Mouse (Mus musculus): ENCODE data around the gene Pla2g2f. TPM values are rescaled to one million over a fixed set of nuclear protein-coding genes. Genes with fewer than 3 reads are reported as not detected.

Gene Pla2g2f
- 0.19 and 0.25 TPM in 2 replicates for polyA plus RNA-seq (2012; rRNA removed)

DNA sequence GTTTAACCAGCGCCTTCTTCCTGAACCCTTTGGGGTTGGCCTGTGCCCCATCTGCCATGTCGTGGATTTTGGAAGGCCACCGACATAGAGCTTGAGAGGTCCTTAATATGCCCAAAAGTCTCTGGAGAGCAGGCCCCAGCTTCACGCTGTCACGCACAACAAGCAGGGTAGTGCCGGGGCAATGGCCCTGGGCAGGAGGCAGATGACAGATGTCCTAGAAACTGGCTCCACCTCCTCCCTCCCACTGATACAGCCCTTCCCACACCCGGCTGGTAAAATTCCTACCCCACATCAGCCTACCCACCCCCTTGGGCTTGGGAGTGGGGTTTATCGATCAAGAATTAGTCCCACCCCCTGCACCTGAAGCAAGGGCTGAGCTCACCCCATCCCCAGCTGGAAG lies at the start of gene Pla2g2f:
Pla2g2f (minus strand) TSS at position 211 of the 400 bp plus-strand sequence.

GRCm38 (mm10) chr4:138775435-138775834 lies 18.0 kb upstream of the Pla2g2f start, which contains the start of gene Pla2g2d:
Gene Pla2g2d (plus strand): TSS chr4:138775735.

GRCm38 (mm10) chr4:138737031-138737430 lies 20.4 kb downstream of the Pla2g2f start, which contains the start of gene Ubxn10:
Gene Ubxn10 (minus strand): TSS chr4:138737167.

GRCm38 (mm10) chr4:138724354-138725126 lies 32.9 kb downstream of the Pla2g2f start, which contains the start of gene Pla2g2c:
Gene Pla2g2c (plus strand): TSS chr4:138724792.

Other genes with a start within 250 kb of the Pla2g2f start
- 0.20 and 0.37 TPM in 2 replicates for gene Vwa5b1, start 121.7 kb downstream of the Pla2g2f start, polyA plus RNA-seq (2012; rRNA removed)
- gene Pla2g2c, start 32.8 kb downstream of the Pla2g2f start, polyA plus RNA-seq (2012; rRNA removed): 0.68 and 0.73 TPM in 2 replicates
- 0.98 and 1.5 TPM in 2 replicates for gene Ubxn10, start 20.5 kb downstream of the Pla2g2f start, polyA plus RNA-seq (2012; rRNA removed)
- gene Pla2g2d, start 18.1 kb upstream of the Pla2g2f start, polyA plus RNA-seq (2012; rRNA removed): 0.22 and 0.24 TPM in 2 replicates
- 0.17 and 0.53 TPM in 2 replicates for gene Pla2g5, start 105.9 kb upstream of the Pla2g2f start, polyA plus RNA-seq (2012; rRNA removed)
- not detected in 2 replicates for gene Gm13030, start 116.3 kb upstream of the Pla2g2f start, polyA plus RNA-seq (2012; rRNA removed)
- not detected in 2 replicates for gene Pla2g2e, start 120.3 kb upstream of the Pla2g2f start, polyA plus RNA-seq (2012; rRNA removed)
- gene Otud3, start 156.3 kb upstream of the Pla2g2f start, polyA plus RNA-seq (2012; rRNA removed): 7.8 and 9.4 TPM in 2 replicates
- 0.05 TPM in 1 of 2 replicates, not detected in the other for gene Rnf186, start 209.5 kb upstream of the Pla2g2f start, polyA plus RNA-seq (2012; rRNA removed)
- gene Tmco4, start 215.3 kb upstream of the Pla2g2f start, polyA plus RNA-seq (2012; rRNA removed): 0.85 and 1.8 TPM in 2 replicates

Measured in central nervous system, embryonic 11.5 days (tissue).